Mouse (Mus musculus) WW6 (cell line): Measurements from ENCODE around the gene Dock10.

ENCODE experiments used
- DNase-seq: peaks from one replicate; pipeline ENCODE4 v3.0.0-alpha.2; 2013; ENCODE audit warnings: low read depth, low spot score

The Dock10 gene

DNA sequence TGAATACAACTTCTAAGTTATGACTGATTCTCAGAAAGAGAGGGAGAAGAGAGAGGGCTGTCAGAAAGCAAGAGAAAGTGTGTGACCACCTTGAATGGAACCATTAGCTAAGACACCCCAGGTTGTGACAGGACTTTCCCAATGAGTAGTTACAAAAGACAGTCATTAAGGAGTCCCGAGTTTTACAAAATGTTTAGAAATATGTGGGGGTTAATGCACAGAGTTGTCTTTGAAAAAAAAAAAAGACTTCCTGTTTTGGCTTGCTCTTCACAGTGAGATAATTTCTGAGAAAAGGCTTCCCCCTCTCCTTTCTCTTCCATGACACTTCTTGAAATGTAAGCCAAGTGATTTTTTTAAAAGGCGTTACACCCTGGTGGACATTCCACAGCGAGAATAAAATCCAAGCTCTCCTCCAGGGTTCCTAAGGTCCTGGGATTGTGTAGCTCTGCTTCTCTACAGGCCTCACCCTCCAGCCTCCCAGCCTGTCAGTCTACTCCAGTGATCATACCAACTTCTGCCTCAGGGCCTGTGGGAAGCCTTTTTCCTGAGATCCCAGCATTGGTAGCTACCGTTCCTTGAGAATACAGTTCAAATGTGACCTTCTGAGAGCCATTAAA, 144.8 kb downstream of the Dock10 start:
- no peak for DNase-seq

DNA sequence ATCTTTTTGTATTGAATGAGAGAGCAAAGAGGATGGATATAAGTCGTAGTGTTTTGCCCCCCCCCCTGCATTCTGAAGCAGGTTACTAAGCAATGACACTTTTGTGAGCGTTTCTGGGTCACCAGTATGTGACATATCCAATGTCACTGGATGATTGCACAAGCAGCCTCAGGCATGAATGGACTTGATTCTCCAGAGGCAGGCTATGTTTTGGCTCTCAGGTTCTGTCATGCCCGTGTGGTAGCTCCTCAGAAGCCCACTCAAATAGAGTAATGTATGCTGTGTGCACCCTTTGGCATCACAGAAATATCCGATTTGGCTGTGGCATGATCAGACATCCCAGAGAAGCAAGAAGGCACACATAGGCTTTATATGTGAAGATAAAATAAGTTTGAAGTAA, 150.8 kb downstream of the Dock10 start:
- no peak for DNase-seq

DNA sequence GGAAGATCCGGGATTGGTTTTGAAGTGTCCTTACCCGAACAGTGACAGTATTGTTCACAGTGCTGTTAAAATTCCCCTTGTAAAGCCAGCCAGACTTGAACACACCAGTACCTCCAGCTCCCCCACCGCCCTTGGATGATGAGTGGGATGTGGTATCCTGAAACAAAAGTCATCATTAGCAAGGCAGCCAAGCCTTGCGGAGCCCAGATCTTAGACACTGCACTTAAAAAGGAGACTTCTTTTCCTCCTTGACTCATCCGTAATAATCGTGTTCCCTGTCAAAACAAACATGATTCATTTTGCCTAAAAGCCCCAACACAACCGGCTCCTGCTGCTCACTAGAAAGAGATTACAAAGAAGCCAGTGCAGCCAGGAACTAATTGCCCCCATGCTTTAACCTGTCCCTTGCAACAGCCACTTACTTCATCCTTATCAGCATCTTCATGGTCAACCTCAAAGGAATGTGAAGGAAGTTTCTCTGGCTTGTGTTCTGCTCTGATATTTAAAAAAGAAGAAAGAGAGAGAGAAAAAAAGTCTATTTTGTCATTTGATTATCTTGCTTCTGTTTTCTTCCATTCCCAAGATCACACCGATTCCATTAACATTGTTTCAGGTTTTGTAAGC, 152.1 kb downstream of the Dock10 start:
- no peak for DNase-seq

DNA sequence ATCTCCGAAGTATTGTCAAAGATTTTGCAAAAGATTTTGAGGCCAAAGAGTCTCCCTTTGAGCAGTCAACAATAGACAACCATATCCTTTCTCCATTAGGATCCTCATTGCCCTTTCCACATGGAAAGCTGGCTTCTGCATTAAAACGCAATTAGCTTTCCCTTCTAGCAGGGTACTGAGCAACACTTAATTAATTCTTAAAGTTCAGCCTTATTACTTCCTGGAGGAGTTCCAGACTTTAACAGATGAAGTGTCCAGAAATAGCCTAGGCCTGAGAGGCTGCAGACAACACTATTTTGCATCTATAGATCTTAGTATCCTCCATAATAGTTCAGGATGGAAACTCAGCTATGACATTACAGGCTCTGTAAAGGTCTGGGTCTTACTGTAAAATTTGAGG, 154.0 kb downstream of the Dock10 start:
- no peak for DNase-seq

DNA sequence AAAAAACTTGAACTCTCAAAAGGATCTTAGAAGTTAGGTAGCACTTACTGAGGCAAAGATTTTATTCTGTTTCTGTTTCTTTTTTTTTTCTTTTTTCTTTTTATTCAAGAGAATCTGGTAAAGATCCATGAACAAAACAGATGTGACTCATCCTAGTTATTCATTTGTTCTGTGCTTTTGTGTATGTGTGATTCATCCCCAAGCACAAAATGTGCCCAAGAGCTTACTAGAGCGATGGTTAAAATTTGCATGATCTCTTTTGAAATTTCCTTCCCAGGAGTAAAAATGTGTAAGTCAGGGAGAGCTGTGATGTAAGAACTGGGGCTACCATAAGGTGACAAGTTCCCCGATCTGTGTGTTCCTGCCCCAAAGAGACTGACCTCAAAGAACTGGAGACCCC, 155.2 kb downstream of the Dock10 start:
- DNase-seq: no peak

DNA sequence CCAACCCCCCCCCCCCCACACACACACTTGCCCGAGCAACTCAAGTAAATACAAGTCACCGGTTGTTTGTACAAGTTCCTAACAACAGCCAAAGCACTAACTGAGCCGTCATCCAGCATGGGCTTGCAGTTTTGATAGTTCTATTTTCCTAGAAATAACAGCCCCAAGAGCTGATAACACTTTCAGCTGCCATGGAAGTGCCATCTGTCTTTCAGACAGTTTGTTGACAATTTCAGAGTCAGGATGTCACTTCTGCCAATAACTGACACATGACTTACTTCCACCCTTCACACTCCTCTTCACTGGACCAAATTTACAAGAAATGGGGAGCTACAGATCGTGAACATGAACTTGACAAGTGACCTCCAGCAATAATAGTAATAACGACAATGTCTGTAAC, 175.0 kb downstream of the Dock10 start:
- DNase-seq: no peak

DNA sequence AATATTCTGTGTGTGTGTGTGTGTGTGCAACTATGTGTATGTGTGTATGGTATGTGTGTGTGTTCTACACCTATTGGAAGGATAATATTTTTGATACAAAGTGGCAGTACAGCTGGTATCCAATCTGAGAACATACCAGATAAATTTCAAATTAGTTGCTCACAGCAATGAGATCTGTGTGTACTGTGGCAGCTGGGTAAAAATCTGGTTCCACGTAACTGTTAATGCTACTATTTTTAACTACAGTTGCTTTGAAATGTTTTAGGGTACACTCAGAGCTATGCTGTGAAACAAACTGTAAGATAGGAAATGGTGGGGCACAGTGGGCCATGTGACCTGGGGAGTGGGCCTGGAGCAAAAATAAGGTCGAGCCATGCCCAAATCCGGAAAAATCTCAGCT, 176.1 kb downstream of the Dock10 start:
- no peak for DNase-seq

DNA sequence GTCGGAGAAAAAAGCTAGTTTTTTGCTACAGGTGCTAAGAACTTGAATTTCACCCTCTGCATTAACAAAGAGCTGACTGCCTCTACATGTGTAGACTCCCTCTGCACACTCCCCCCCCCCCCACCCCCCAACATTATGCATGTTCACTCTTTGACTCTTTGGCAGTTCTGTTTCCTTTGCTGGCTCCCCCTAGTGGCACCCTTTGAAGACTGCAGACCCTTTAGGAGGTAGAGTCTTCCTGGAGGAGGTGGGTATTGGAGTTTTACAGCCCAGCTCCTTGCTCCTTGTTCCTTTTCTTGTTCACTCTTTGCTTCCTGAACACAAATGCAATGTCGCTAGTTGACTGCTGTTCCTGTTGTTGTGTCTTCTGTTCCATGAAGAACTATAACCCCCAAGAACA, 181.4 kb downstream of the Dock10 start:
- no peak for DNase-seq

DNA sequence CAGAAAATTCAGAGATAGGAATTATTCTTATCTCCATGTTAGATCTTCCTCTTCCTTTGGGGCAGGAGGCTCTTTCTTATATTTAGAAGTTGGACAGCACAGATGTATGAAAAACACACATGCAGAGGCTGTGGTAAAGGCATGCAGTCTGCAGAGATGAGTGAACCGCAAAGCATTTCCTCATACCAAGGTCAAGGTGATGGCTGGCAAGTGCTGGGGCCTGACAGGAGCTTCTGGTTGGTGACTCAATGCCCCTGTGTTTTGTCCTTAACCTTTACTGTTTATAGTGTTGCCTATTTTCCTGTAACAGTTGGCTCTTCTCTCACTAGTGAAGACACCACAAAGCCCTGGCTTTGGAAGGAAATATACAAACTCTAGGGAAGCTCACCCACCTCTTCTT, 201.9 kb downstream of the Dock10 start:
- no peak for DNase-seq

DNA sequence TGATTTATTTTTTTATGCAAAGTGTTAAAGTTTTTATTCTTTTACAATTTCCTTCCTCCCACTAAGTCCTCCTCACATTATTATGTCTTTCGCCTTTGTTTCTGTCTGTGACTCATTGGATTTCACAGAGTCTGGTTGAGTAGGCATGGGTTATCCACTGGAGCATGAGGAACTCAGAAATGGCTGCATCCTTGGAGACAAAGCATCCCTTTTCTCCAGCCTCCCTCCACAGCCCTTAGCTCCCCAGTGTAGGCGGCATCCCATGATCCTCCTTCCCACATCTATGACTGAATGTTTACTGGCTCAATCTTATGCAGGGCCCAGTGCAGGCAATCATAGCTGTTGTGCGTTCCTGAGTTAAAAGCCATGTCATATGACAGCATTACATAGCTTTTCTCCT, 216.8 kb downstream of the Dock10 start:
- no peak for DNase-seq

DNA sequence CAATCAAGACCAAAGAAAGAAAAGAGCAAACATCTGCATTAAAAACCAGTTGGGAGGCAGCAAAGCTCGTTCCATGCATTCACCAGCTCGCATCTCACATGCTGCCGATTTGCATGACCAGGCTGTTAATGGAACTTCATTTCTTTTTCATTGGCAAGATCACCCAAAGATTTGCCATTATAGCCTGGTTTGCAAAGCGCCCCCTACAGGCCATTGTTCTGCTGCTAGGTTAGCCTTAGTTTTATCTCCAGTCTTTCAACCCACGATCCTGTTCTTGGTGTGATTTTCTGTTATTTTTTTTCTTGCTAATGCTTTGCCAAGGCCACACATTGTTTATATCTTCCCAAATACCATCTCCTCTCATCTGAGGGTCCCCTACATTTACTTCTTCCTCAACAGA, 236.1 kb downstream of the Dock10 start:
- no peak for DNase-seq

DNA sequence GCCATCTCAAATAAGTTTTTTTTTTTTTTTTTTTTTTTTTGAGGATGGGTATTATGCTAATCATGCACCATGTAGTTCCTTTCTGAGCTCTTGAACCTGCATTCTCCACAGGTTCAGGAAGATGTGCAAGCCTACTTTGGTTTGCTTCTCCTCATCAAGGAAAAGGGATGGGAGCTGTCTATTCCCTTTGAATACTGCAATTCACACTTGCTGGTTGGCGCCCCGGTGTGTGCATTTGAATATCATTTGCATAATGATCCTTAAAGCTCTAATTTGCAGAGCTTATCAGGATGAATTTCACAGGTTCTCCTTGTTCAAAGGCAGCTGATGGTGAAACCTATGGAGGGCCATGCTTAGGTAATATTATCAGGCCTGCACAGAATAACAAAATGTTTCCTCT, 237.9 kb downstream of the Dock10 start:
- no peak for DNase-seq

DNA sequence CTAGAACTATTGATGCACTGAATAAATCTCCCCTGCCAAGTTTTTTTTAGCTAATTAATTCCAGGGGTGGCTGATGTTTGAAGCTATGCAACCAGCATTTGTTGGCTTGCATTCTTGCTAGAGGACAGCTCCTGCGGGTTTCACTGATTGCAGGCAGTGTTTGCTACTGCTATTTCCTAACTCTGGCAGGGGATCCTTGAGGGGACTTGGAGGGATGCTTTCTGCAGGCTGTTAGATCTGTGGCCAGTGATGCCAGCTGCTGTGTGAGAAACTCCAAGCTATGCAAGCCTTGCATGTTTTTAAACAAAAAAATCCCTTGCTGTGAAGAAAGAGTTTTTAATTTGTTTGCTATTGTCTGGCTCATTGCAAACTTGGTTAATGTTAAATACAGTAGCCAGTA, 238.4 kb downstream of the Dock10 start:
- no peak for DNase-seq

DNA sequence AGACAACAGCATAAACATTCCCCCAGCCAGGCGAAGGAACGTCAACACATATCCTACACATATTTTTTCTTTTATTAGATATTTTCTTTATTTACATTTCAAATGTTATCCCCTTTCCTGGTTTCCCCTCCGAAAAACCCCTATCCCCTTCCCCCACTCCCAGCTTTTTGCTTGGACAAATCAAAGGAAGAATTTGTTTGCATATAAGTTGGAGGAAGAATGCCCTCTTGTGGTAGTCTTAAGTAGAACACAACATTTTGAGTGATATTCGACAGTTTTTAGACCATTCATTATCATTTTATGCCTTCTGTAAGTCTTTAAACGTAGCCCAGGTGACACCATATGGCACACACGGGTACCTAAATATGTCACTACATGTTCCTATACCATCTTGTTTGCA, 242.5 kb downstream of the Dock10 start:
- DNase-seq: no peak

DNA sequence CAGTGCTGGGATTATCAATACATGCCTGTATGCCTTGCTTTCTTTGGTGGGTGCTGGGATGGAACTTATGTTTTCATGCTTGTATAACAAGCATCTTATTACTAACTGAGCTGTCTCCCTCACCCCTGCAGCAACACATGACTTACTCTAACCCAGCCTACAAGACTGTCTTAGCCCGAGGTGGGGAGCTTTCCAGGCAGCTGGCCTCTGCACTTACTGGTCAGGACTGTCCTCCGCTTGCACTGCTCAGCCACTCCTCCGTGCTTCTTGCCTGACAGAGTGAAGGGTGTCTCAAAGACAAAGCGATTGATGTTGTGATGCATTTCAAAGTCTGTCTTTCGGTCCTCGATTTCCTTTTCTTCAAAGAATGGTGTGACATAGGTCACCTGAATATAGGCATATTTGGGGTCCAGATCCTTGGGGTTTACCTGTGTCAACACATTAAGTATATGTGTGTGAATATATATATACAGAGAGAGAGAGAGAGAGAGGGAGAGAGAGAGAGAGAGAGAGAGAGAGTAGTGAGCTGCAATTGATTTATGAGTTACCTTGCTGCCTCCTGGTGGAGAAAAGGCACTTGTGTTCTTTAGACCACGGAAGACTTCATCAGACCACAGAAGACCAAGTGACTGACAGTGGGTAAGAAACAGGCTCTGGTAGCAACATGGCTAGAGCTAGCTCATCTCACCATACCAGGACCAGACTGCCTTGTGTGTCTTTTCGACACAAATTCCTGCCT, 245.9 kb downstream of the Dock10 start:
- DNase-seq: no peak

DNA sequence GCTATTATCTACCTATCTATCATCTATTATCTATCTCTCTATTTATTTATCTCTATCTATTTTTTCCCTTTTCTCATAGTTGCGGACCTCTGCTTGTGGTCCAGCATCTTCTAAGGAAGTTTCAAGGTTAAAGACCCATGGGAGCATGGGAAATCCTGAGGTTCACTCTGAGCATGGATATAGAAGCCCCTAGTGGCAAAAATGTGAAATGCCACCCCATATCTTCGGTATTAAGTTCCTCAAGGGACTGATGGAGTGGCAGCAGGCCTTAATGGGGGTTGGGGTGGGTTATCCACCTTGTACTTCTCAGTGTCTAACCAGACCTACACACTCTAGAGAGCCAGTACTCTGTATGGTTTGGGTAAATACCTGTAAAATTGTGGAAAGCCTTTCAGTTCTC, 253.6 kb downstream of the Dock10 start:
- DNase-seq: no peak

DNA sequence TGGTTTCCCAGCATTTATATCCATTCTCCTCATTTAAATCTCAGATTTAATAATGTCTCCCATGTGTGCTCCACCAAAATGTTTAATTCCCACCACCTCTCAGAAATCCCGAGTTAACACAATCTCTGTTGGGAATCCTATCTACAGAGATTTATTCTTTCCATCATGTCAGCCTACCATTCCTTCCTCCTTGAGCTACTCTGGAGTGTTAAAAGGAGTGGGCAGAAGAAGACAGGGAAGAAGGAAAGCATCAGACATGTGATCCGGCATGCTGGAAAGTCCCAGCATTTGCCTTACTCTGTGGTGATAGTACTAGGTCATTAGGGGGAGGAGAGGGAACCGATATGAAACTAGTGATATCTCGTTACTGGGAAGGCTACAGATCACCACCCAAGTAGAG, 254.2 kb downstream of the Dock10 start:
- DNase-seq: no peak

DNA sequence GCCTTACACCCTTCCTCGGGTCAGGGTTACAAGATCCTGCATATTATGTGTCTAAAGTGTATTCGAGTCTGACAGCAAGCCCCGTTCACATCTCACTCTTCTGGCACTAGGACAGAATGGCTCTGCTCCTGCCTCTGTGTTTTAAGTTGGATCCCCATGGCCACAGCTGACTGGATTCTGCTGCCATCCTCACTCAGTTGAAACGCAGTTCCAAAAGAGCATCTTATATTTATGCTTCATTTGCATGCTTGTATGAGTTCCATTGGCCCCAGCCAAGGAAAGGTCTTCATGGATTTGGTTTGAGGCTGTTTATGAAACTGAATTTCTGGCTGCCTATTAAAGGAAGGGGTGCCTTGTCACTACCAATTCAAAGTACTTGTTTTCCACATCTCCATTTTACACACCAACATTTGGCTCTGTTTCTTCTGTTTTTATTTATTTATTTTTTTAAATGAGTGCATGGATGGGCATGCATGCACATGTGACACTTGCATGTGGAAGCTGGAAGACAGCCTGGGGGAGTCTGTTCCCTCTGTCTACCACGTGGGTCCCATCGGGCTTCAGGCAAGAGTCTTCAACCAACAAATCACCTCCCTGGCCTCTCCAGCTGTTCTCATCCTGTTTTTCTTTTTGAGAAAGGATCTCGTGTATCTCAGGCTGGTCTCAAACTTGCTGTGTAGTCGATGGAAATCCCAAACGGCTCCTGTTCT, 255.7 kb downstream of the Dock10 start:
- DNase-seq: no peak

DNA sequence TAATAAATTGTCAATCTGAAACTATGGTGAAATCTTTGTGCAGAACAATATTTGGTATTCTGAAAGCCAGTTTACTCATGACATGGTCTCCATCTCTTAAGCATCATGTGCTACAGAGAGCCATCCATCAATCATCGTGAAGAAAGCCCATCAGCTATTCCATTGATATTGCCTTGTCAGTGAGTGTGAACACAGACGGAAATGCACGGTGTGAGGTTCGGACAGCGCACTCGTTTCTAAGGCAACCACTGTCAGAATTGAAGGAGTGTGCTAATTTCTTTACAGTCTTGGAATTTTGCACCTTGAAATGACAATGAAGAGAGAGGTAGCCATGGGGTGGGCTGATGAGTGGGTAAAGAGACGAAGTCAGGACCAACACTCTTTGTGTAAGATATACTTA, 259.1 kb downstream of the Dock10 start:
- no peak for DNase-seq

DNA sequence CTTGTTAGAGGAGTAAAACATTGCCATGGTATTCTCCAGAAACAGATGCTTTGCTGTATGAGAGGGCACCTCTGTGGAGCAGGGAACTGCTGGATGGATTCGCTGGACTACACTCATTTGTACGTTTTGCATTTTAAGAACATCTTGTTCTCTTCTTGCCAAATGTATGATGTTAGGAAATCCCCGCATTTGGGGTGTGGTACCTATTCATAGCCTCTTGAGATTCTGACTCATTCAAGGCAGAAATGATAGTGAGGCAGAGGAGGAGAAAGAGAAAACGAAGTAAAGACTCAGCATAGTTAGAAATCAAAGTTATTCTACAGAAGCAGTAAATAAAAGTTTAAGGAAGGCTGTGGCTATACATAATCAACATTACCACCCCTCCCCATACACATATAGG, 262.0 kb downstream of the Dock10 start:
- DNase-seq: no peak

DNA sequence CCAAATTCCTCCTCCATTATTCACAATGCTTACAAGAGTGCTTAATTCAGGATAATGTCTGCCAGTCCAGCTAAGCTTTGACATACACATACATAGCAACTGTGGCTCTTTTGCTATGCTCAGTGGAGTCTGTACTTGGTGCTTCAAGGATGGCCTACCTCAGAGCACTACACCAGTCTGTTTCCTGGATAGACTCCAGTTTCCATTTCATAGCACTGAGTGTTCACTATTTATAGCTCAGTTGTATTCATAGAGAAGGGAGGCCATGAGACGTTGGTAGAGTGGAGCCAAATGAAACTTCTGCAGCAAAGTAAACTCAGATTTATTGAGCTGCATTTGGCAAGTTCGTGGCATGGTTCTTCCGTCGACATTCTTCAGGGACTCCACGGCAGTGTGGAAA, 274.9 kb downstream of the Dock10 start:
- DNase-seq: no peak

DNA sequence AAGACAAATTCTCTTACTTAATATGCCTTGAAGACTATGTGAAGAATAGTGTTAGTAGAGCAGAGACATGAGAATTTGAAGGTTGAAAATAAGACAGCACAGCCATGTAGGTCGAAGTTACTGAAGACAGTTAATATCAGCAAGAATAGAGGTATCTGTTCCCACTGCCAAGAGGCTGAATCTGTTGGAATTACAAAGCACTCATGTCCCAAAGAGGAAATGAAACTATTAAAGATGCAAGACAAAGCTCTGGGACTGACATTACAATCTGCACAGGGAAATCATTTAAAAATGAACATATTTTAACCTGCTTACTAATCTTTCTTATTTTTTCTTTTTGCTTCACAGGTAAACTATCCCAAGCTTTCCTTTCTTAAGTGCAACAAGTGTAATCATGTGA, 283.4 kb downstream of the Dock10 start:
- no peak for DNase-seq

DNA sequence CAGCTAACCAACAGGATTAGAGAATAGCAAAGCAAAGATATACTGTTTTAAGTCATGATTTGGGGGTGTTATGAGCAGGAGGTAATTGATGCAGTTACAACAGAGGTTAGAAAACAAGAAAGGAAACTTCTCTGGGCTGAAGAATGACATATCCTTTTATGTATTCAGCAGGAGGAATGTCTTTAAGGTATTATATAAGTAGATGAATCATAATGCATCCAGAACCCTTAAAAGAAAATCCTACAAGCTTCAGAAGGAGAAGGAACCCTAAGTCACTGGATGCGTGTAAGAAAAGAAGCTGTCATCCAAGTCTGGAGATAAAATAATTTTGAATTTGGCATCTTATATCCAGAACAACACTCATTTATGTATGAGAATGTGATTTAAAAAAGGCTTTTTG, 285.9 kb downstream of the Dock10 start:
- no peak for DNase-seq
